In genomic region chr2:10242970-10243369, GRCm38 (mm10) we compare ENCODE assay signal across 11 mouse cellular contexts.
DNase-seq lines count a peak whose midpoint lies in the region; ATAC-seq lines count a peak whose summit lies in the region.
"Had no signal": no experiment of that assay in that cellular context is flagged by ENCODE, and none has a peak within 500 bp of the region (broad histone marks: within the 10 kb centered on the region; RNA-seq: fewer than 3 reads in every experiment).

No protein-coding gene starts in this region.

- H3K36me3 ChIP-seq in hindbrain, embryonic 11.5 days (ENCODE audit: control insufficient read depth, insufficient read depth, low read length): no peaks in the 10 kb centered on the region
- no peaks in the 10 kb centered on the region for H3K36me3 ChIP-seq in hindbrain, embryonic 12.5 days
- no peaks in the 10 kb centered on the region for H3K36me3 ChIP-seq in forebrain, embryonic 12.5 days (replicated peaks)
- H3K36me3 ChIP-seq: heart, embryonic 13.5 days; limb, embryonic 10.5 days had no signal

- no peak overlapping the region for H3K4me2 ChIP-seq in hindbrain, embryonic 11.5 days (replicated peaks; ENCODE audit: low read depth, low read length)
- no peak overlapping the region for H3K4me2 ChIP-seq in hindbrain, embryonic 12.5 days (replicated peaks)
- H3K4me2 ChIP-seq in forebrain, embryonic 12.5 days: no peak overlapping the region
- H3K4me2 ChIP-seq: forebrain, embryonic 13.5 days; heart, embryonic 13.5 days had no signal

- H3K27ac ChIP-seq in hindbrain, embryonic 11.5 days (ENCODE audit: low read depth, low read length): no peak overlapping the region
- H3K27ac ChIP-seq in hindbrain, embryonic 12.5 days: no peak overlapping the region
- H3K27ac ChIP-seq in forebrain, embryonic 12.5 days: no peak overlapping the region
- H3K27ac ChIP-seq: forebrain, embryonic 13.5 days; heart, embryonic 13.5 days; limb, embryonic 10.5 days had no signal

- H3K4me3 ChIP-seq in hindbrain, embryonic 11.5 days (ENCODE audit: low read depth, low read length): no peak overlapping the region
- H3K4me3 ChIP-seq in hindbrain, embryonic 12.5 days: no peak overlapping the region
- no peak overlapping the region for H3K4me3 ChIP-seq in forebrain, embryonic 12.5 days (replicated peaks)
- H3K4me3 ChIP-seq: forebrain, embryonic 13.5 days; heart, embryonic 13.5 days; limb, embryonic 10.5 days had no signal

- no peaks in the 10 kb centered on the region for H3K4me1 ChIP-seq in hindbrain, embryonic 11.5 days (replicated peaks; ENCODE audit: control insufficient read depth, insufficient read depth, low read length)
- H3K4me1 ChIP-seq in hindbrain, embryonic 12.5 days: peaks cover 5% of the 10 kb centered on the region; the same call in 1 of the 2 replicates
- peaks cover 6% of the 10 kb centered on the region; the same call in 1 of the 2 replicates for H3K4me1 ChIP-seq in forebrain, embryonic 12.5 days
- H3K4me1 ChIP-seq: forebrain, embryonic 13.5 days; heart, embryonic 13.5 days; limb, embryonic 10.5 days had no signal

- H3K9me3 ChIP-seq in hindbrain, embryonic 11.5 days (ENCODE audit: control insufficient read depth, low read length): no peaks in the 10 kb centered on the region
- H3K9me3 ChIP-seq in hindbrain, embryonic 12.5 days (replicated peaks): no peaks in the 10 kb centered on the region
- H3K9me3 ChIP-seq in forebrain, embryonic 12.5 days: no peaks in the 10 kb centered on the region
- H3K9me3 ChIP-seq: forebrain, embryonic 13.5 days; heart, embryonic 13.5 days; limb, embryonic 10.5 days had no signal

- peak; percentile 32 for DNase-seq in hindbrain, embryonic 11.5 days (ENCODE audit: low spot score)
- DNase-seq in urinary bladder, postnatal 25 days (ENCODE audit: low spot score): peak; percentile 14
- DNase-seq in urinary bladder, postnatal 10 days (ENCODE audit: low spot score): no peak
- peak; percentile 33 to 56 for DNase-seq in kidney, postnatal 4 days
- peak; percentile 88 for DNase-seq in yolk sac, embryonic 10.5 days (ENCODE audit: low spot score)
- DNase-seq in spleen, postnatal 10 days (ENCODE audit: low spot score in 2 of 2): no peak

- ATAC-seq in hindbrain, embryonic 11.5 days (ENCODE audit: low FRiP score): no peak
- no peak for ATAC-seq in hindbrain, embryonic 12.5 days (ENCODE audit: low FRiP score)
- ATAC-seq in forebrain, embryonic 12.5 days (ENCODE audit: low FRiP score): no peak
- ATAC-seq: forebrain, embryonic 13.5 days had no signal

- no peaks in the 10 kb centered on the region for H3K27me3 ChIP-seq in hindbrain, embryonic 11.5 days (ENCODE audit: control insufficient read depth, insufficient read depth, low read length)
- no peaks in the 10 kb centered on the region for H3K27me3 ChIP-seq in hindbrain, embryonic 12.5 days
- H3K27me3 ChIP-seq in forebrain, embryonic 12.5 days: no peaks in the 10 kb centered on the region
- H3K27me3 ChIP-seq: forebrain, embryonic 13.5 days; heart, embryonic 13.5 days had no signal

- no peak overlapping the region for H3K9ac ChIP-seq in hindbrain, embryonic 11.5 days (ENCODE audit: low read depth, low read length)
- no peak overlapping the region for H3K9ac ChIP-seq in hindbrain, embryonic 12.5 days
- H3K9ac ChIP-seq in forebrain, embryonic 12.5 days: no peak overlapping the region
- H3K9ac ChIP-seq: forebrain, embryonic 13.5 days; heart, embryonic 13.5 days had no signal

- 9% methylated on average over 9 of the region's 9 CpGs for WGBS in hindbrain, embryonic 11.5 days
- 8% methylated on average over 9 of the region's 9 CpGs for WGBS in hindbrain, embryonic 12.5 days
- WGBS in forebrain, embryonic 12.5 days: 4% methylated on average over 9 of the region's 9 CpGs

Comparison
In these comparisons a context has a peak if more than half of its experiments do, and no peak if none do; other contexts are left out.
1. DNase-seq: peak in hindbrain, embryonic 11.5 days (single experiment), urinary bladder, postnatal 25 days (single experiment), kidney, postnatal 4 days (2 of 2) and yolk sac, embryonic 10.5 days (single experiment); none in urinary bladder, postnatal 10 days (single experiment) and spleen, postnatal 10 days (0 of 2).